Mouse (Mus musculus): ENCODE results near the gene Fam222a.

Gene Fam222a

GRCm38 (mm10) chr5:114567565-114568197, at the start of gene Fam222a:
TSS of gene Fam222a (plus strand) at chr5:114568016.
- DNase-seq = peak; percentile 72

- no peak for DNase-seq
Measured at GRCm38 (mm10) chr5:114528355-114528754, 39.5 kb upstream of the Fam222a start.

GRCm38 (mm10) chr5:114530337-114530736, 37.5 kb upstream of the Fam222a start:
- no peak for DNase-seq

- no peak for DNase-seq
Measured at GRCm38 (mm10) chr5:114532055-114532454, 35.8 kb upstream of the Fam222a start.

- DNase-seq = no peak
Measured at GRCm38 (mm10) chr5:114537308-114538020, 30.4 kb upstream of the Fam222a start.

GRCm38 (mm10) chr5:114538021-114538405, 29.8 kb upstream of the Fam222a start:
- DNase-seq = no peak

- no peak for DNase-seq
Measured at GRCm38 (mm10) chr5:114538752-114539151, 29.1 kb upstream of the Fam222a start.

- no peak for DNase-seq
Measured at GRCm38 (mm10) chr5:114539766-114540165, 28.1 kb upstream of the Fam222a start.

- DNase-seq = no peak
Measured at GRCm38 (mm10) chr5:114541656-114542445, 26.0 kb upstream of the Fam222a start.

GRCm38 (mm10) chr5:114543656-114544055, 24.2 kb upstream of the Fam222a start:
- DNase-seq = no peak

GRCm38 (mm10) chr5:114544205-114544604, 23.6 kb upstream of the Fam222a start:
- DNase-seq = no peak

GRCm38 (mm10) chr5:114545076-114545475, 22.7 kb upstream of the Fam222a start:
- DNase-seq = no peak

- no peak for DNase-seq
Measured at GRCm38 (mm10) chr5:114548976-114549375, 18.8 kb upstream of the Fam222a start.

GRCm38 (mm10) chr5:114549770-114550169, 18.0 kb upstream of the Fam222a start:
- no peak for DNase-seq

GRCm38 (mm10) chr5:114550431-114550830, 17.4 kb upstream of the Fam222a start:
- DNase-seq = no peak

GRCm38 (mm10) chr5:114550886-114551492, 16.8 kb upstream of the Fam222a start:
- no peak for DNase-seq

- no peak for DNase-seq
Measured at GRCm38 (mm10) chr5:114552507-114553208, 15.2 kb upstream of the Fam222a start.

- no peak for DNase-seq
Measured at GRCm38 (mm10) chr5:114553706-114554105, 14.1 kb upstream of the Fam222a start.

- no peak for DNase-seq
Measured at GRCm38 (mm10) chr5:114555424-114555823, 12.4 kb upstream of the Fam222a start.

- DNase-seq = no peak
Measured at GRCm38 (mm10) chr5:114556109-114556508, 11.7 kb upstream of the Fam222a start.

GRCm38 (mm10) chr5:114557765-114558731, 9.8 kb upstream of the Fam222a start:
- DNase-seq = no peak
